Mouse (Mus musculus) brain, embryonic 18.5 days (tissue): ENCODE measurements around the gene Gtf2h2.
"Not testable (repeated sequence)": the region's sequence is repeated elsewhere in the genome, so short reads cannot be mapped to it uniquely, and the experiment has no call there.

Experiments used
- DNase-seq: peaks from one replicate; pipeline ENCODE4 v3.0.0-alpha.2; 2012; ENCODE audit warnings: low read depth, low spot score

The Gtf2h2 gene

GRCm38 (mm10) chr13:100492061-100492787 lies at the start of gene Gtf2h2:
Gtf2h2 (minus strand) TSS chr13:100492579.
- DNase-seq, result peak; percentile 63

GRCm38 (mm10) chr13:100536149-100536548 lies 43.8 kb upstream of the Gtf2h2 start:
- DNase-seq, result no peak

GRCm38 (mm10) chr13:100532788-100533365 lies 40.5 kb upstream of the Gtf2h2 start:
- no peak for DNase-seq

GRCm38 (mm10) chr13:100526649-100527038 lies 34.3 kb upstream of the Gtf2h2 start:
- no peak for DNase-seq

- DNase-seq, result peak; percentile 30
Measured at GRCm38 (mm10) chr13:100525935-100526648, 33.7 kb upstream of the Gtf2h2 start.

GRCm38 (mm10) chr13:100524896-100525295 lies 32.5 kb upstream of the Gtf2h2 start:
- no peak for DNase-seq

- DNase-seq, result no peak
Measured at GRCm38 (mm10) chr13:100523698-100524097, 31.3 kb upstream of the Gtf2h2 start.

- no peak for DNase-seq
Measured at GRCm38 (mm10) chr13:100521724-100522591, 29.6 kb upstream of the Gtf2h2 start.

- DNase-seq, result no peak
Measured at GRCm38 (mm10) chr13:100519162-100519561, 26.8 kb upstream of the Gtf2h2 start.

- DNase-seq, result no peak
Measured at GRCm38 (mm10) chr13:100518191-100518590, 25.8 kb upstream of the Gtf2h2 start.

GRCm38 (mm10) chr13:100517652-100518153 lies 25.3 kb upstream of the Gtf2h2 start:
- no peak for DNase-seq

GRCm38 (mm10) chr13:100516213-100517105 lies 24.1 kb upstream of the Gtf2h2 start:
- peak; percentile 6 for DNase-seq

- DNase-seq, result no peak
Measured at GRCm38 (mm10) chr13:100512792-100513191, 20.4 kb upstream of the Gtf2h2 start.

GRCm38 (mm10) chr13:100511860-100512364 lies 19.5 kb upstream of the Gtf2h2 start:
- no peak for DNase-seq

GRCm38 (mm10) chr13:100511146-100511859 lies 18.9 kb upstream of the Gtf2h2 start:
- no peak for DNase-seq

GRCm38 (mm10) chr13:100499625-100500024 lies 7.2 kb upstream of the Gtf2h2 start:
- DNase-seq, result not testable (repeated sequence)

- no peak for DNase-seq
Measured at GRCm38 (mm10) chr13:100495337-100495736, 3.0 kb upstream of the Gtf2h2 start.

- DNase-seq, result not testable (repeated sequence)
Measured at GRCm38 (mm10) chr13:100494370-100494769, 2.0 kb upstream of the Gtf2h2 start.

- DNase-seq, result no peak
Measured at GRCm38 (mm10) chr13:100493313-100493712, 934 bp upstream of the Gtf2h2 start.

- DNase-seq, result no peak
Measured at GRCm38 (mm10) chr13:100491623-100492022, 756 bp downstream of the Gtf2h2 start.
